In the genomic region with DNA sequence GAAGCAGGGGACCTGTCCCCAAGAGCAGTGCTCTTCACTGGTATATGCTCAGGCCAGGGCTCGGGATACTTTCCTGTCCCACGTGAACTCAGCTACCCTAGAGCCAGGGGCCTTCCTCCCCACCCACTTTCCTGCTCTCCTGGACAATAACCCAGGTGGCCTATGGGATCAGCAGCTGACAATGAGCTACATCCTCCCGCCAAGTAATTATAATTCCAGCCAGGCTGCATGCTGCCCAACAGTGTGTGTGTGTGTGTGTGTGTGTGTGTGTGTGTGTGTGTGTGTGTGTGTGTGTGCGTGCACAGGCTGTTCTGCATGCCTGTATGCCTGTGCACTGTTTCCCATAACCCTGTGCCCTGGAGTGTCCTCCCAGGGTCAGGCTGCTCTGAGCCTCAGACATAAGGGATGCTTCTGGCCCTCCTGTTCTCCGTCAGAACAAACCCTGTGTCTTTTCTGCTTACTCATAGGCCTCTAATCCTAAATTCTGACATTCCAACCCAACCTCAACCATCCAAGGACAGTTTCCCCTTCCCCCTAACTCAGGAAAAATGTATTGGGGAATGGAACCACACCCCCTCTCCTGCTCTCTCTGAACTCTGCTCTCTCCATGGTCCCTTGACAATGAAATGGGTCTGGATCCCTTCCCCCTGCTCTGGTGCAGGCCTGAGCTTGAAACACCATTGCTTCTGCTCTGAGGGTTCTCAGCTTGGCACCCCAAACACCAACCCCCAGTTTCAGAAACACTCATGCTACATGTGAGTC, we compare ENCODE assay signal across 12 mouse cellular contexts. TPM values are rescaled to one million over a fixed set of nuclear protein-coding genes. Genes with fewer than 3 reads are reported as not detected.
DNase-seq lines count a peak whose midpoint lies in the region; ATAC-seq and TF ChIP-seq lines count a peak whose summit lies in the region.
"Had no signal": no experiment of that assay in that cellular context is flagged by ENCODE, and none has a peak within 500 bp of the region (broad histone marks: within the 10 kb centered on the region; RNA-seq: fewer than 3 reads in every experiment).

No protein-coding gene starts in this region.

- H3K27me3 ChIP-seq in heart, adult 2 months (ENCODE audit: control insufficient read depth, insufficient read depth, low read length): no peaks in the 10 kb centered on the region
- no peaks in the 10 kb centered on the region for H3K27me3 ChIP-seq in midbrain, embryonic 15.5 days (replicated peaks)
- no peaks in the 10 kb centered on the region for H3K27me3 ChIP-seq in midbrain, embryonic 11.5 days (ENCODE audit: control insufficient read depth, insufficient read depth, low read length)
- H3K27me3 ChIP-seq in heart, postnatal 0 days (ENCODE audit: control insufficient read depth, insufficient read depth, low read length): no peaks in the 10 kb centered on the region
- no peaks in the 10 kb centered on the region for H3K27me3 ChIP-seq in stomach, embryonic 15.5 days (replicated peaks)
- H3K27me3 ChIP-seq: liver, embryonic 15.5 days had no signal

- WGBS in heart, adult 2 months: 46% methylated on average over 5 of the region's 5 CpGs
- 56% methylated on average over 5 of the region's 5 CpGs for WGBS in midbrain, embryonic 15.5 days
- WGBS in midbrain, embryonic 11.5 days: 72% methylated on average over 4 of the region's 5 CpGs
- WGBS in heart, postnatal 0 days: 75% methylated on average over 5 of the region's 5 CpGs
- WGBS in stomach, embryonic 15.5 days: 46% methylated on average over 5 of the region's 5 CpGs

- intact Hi-C loops in heart, adult 2 months (cut with DNase I): loop anchor here (2.0 kb wide), 1 partner anchor 19 kb away; no protein-coding TSS in a partner anchor
- intact Hi-C loops in heart, postnatal 36 days (cut with DNase I): loop anchor here (2.0 to 5.0 kb wide), 2 partner anchors 17 to 479 kb away; a partner anchor contains a TSS

- DNase-seq in heart, adult 2 months: peak; percentile 54 to 73
- no peak for DNase-seq in heart, postnatal 36 days
- DNase-seq in midbrain, embryonic 11.5 days (ENCODE audit: low spot score, missing footprints): no peak
- no peak for DNase-seq in heart, postnatal 0 days (ENCODE audit: low spot score)
- no peak for DNase-seq in urinary bladder, adult 18-20 months (ENCODE audit: low spot score in 2 of 2)
- DNase-seq in right cerebral cortex, postnatal 4 days: no peak
- DNase-seq: layer of hippocampus, postnatal 36 days; right cerebral cortex, postnatal 25 days had no signal

- peak; percentile 99 for TF ChIP-seq EP300 in heart, adult 2 months (IDR thresholded peaks at IDR 0.05; ENCODE audit: insufficient read depth, low read depth, low read length)
- peak; percentile 68; the same call in 1 of the 2 replicates for TF ChIP-seq EP300 in heart, postnatal 0 days (IDR thresholded peaks at IDR 0.05; ENCODE audit: low read depth)

- no peaks in the 10 kb centered on the region for H3K9me3 ChIP-seq in midbrain, embryonic 15.5 days
- no peaks in the 10 kb centered on the region for H3K9me3 ChIP-seq in midbrain, embryonic 11.5 days (ENCODE audit: control insufficient read depth, low read length)
- no peaks in the 10 kb centered on the region for H3K9me3 ChIP-seq in heart, postnatal 0 days (replicated peaks; ENCODE audit: control insufficient read depth, low read length)
- H3K9me3 ChIP-seq in stomach, embryonic 15.5 days: no peaks in the 10 kb centered on the region
- H3K9me3 ChIP-seq: liver, embryonic 15.5 days had no signal

- H3K36me3 ChIP-seq in heart, adult 2 months (ENCODE audit: control insufficient read depth, insufficient read depth, low read length): no peaks in the 10 kb centered on the region
- H3K36me3 ChIP-seq in midbrain, embryonic 15.5 days (replicated peaks): no peaks in the 10 kb centered on the region
- no peaks in the 10 kb centered on the region for H3K36me3 ChIP-seq in midbrain, embryonic 11.5 days (ENCODE audit: control insufficient read depth, insufficient read depth, low read length)
- H3K36me3 ChIP-seq in heart, postnatal 0 days (replicated peaks; ENCODE audit: control insufficient read depth, insufficient read depth, low read length): no peaks in the 10 kb centered on the region
- no peaks in the 10 kb centered on the region for H3K36me3 ChIP-seq in stomach, embryonic 15.5 days

- no peaks in the 10 kb centered on the region for H3K79me2 ChIP-seq in heart, adult 2 months (replicated peaks; ENCODE audit: control insufficient read depth, insufficient read depth, low read length)

- H3K4me2 ChIP-seq in midbrain, embryonic 15.5 days: no peak overlapping the region
- H3K4me2 ChIP-seq in midbrain, embryonic 11.5 days: no peak overlapping the region
- H3K4me2 ChIP-seq in heart, postnatal 0 days (ENCODE audit: low read depth, low read length): no peak overlapping the region
- H3K4me2 ChIP-seq in stomach, embryonic 15.5 days: no peak overlapping the region
- H3K4me2 ChIP-seq: liver, embryonic 15.5 days had no signal

- ATAC-seq in midbrain, embryonic 15.5 days (replicated peaks): 0 out of 2 replicates have a peak, but pooled peaks have one; percentile 10
- ATAC-seq in midbrain, embryonic 11.5 days (ENCODE audit: low FRiP score): no peak
- ATAC-seq in heart, postnatal 0 days (ENCODE audit: insufficient read depth, low read depth): peak; percentile 29; the same call in 1 of the 2 replicates
- no peak for ATAC-seq in stomach, embryonic 15.5 days (ENCODE audit: insufficient read depth, low FRiP score, low read depth)
- ATAC-seq: hindbrain, embryonic 16.5 days had no signal

- H3K4me1 ChIP-seq in heart, adult 2 months (ENCODE audit: control insufficient read depth, insufficient read depth, low read length): peaks cover 24% of the 10 kb centered on the region
- H3K4me1 ChIP-seq in midbrain, embryonic 15.5 days: peaks cover 13% of the 10 kb centered on the region
- 0 out of 2 replicates have a peak, but pooled peaks cover 4% of the 10 kb centered on the region for H3K4me1 ChIP-seq in midbrain, embryonic 11.5 days (ENCODE audit: control insufficient read depth, insufficient read depth, low read length)
- H3K4me1 ChIP-seq in heart, postnatal 0 days (ENCODE audit: control insufficient read depth, insufficient read depth): 0 out of 2 replicates have a peak, but pooled peaks cover 15% of the 10 kb centered on the region
- H3K4me1 ChIP-seq in stomach, embryonic 15.5 days: peaks cover 45% of the 10 kb centered on the region

- H3K4me3 ChIP-seq in heart, adult 2 months: no peak overlapping the region
- H3K4me3 ChIP-seq in midbrain, embryonic 15.5 days: no peak overlapping the region
- no peak overlapping the region for H3K4me3 ChIP-seq in midbrain, embryonic 11.5 days (ENCODE audit: low read depth, low read length)
- H3K4me3 ChIP-seq in heart, postnatal 0 days (ENCODE audit: low read depth, low read length): no peak overlapping the region
- no peak overlapping the region for H3K4me3 ChIP-seq in stomach, embryonic 15.5 days (replicated peaks)
- H3K4me3 ChIP-seq: liver, embryonic 15.5 days had no signal

- peak overlapping the region; percentile 86 for H3K27ac ChIP-seq in heart, adult 2 months
- no peak overlapping the region for H3K27ac ChIP-seq in midbrain, embryonic 15.5 days
- no peak overlapping the region for H3K27ac ChIP-seq in midbrain, embryonic 11.5 days (ENCODE audit: low read depth, low read length)
- H3K27ac ChIP-seq in heart, postnatal 0 days (ENCODE audit: low read depth): peak overlapping the region; percentile 85
- peak overlapping the region; percentile 94 for H3K27ac ChIP-seq in stomach, embryonic 15.5 days
- H3K27ac ChIP-seq: liver, embryonic 15.5 days had no signal

- peak overlapping the region; percentile 23; the same call in 1 of the 2 replicates for H3K9ac ChIP-seq in heart, adult 2 months (ENCODE audit: low read depth, low read length)
- H3K9ac ChIP-seq in midbrain, embryonic 15.5 days: no peak overlapping the region
- no peak overlapping the region for H3K9ac ChIP-seq in midbrain, embryonic 11.5 days (ENCODE audit: low read length)
- no peak overlapping the region for H3K9ac ChIP-seq in heart, postnatal 0 days (replicated peaks; ENCODE audit: low read depth, low read length)
- no peak overlapping the region for H3K9ac ChIP-seq in stomach, embryonic 15.5 days
- H3K9ac ChIP-seq: liver, embryonic 15.5 days had no signal

- peak; percentile 47; the same call in 1 of the 2 replicates for TF ChIP-seq POLR2A in heart, adult 2 months (IDR thresholded peaks at IDR 0.05; ENCODE audit: insufficient read depth, low read depth, low read length)

- TF ChIP-seq CTCF in heart, adult 2 months (IDR thresholded peaks at IDR 0.05): no peak; the same call in 1 of the 2 replicates
- TF ChIP-seq CTCF in heart, postnatal 0 days (IDR thresholded peaks at IDR 0.05; ENCODE audit: low read depth): no peak

RNA-seq across cellular contexts. Expression of a gene that starts 6.8 kb away (rescaled TPM):
- 10 to 100 TPM; 14.9 to 20.9 TPM for total RNA-seq in heart, adult 2 months (2021)
- 28.1 and 39.7 TPM in 2 replicates for polyA plus RNA-seq in heart, adult 2 months (2012; rRNA removed)
- total RNA-seq in heart, postnatal 36 days (2021): 10 to 100 TPM; 17.6 to 27.0 TPM
- polyA plus RNA-seq in midbrain, embryonic 15.5 days (2015; fragmentation: Nextera tagmentation; extraction: Ambion mirVana): 2.5 and 3.0 TPM in 2 replicates
- 1.7 and 2.3 TPM in 2 replicates for polyA plus RNA-seq in midbrain, embryonic 11.5 days (2014; fragmentation: Nextera tagmentation; extraction: Ambion mirVana)
- total RNA-seq in heart, postnatal 0 days (2014; rRNA removed; ENCODE audit: low replicate concordance): 8.3 and 117 TPM in 2 replicates
- polyA plus RNA-seq in heart, postnatal 0 days (2015; fragmentation: Nextera tagmentation; extraction: Ambion mirVana): 4.6 and 4.7 TPM in 2 replicates
- 7.0 and 7.8 TPM in 2 replicates for polyA plus RNA-seq in stomach, embryonic 15.5 days (2015; fragmentation: Nextera tagmentation; extraction: Ambion mirVana)

RNA-seq across cellular contexts. Expression of a gene that starts 46.1 kb away (rescaled TPM):
- total RNA-seq in heart, adult 2 months (2021): not detected
- polyA plus RNA-seq in heart, adult 2 months (2012; rRNA removed): 0.56 and 1.9 TPM in 2 replicates
- not detected for total RNA-seq in heart, postnatal 36 days (2021)
- polyA plus RNA-seq in midbrain, embryonic 15.5 days (2015; fragmentation: Nextera tagmentation; extraction: Ambion mirVana): 8.9 and 11.0 TPM in 2 replicates
- polyA plus RNA-seq in midbrain, embryonic 11.5 days (2014; fragmentation: Nextera tagmentation; extraction: Ambion mirVana): 3.0 and 3.7 TPM in 2 replicates
- total RNA-seq in heart, postnatal 0 days (2014; rRNA removed; ENCODE audit: low replicate concordance): not detected in 2 replicates
- polyA plus RNA-seq in heart, postnatal 0 days (2015; fragmentation: Nextera tagmentation; extraction: Ambion mirVana): 0.38 TPM in 2 replicates
- polyA plus RNA-seq in stomach, embryonic 15.5 days (2015; fragmentation: Nextera tagmentation; extraction: Ambion mirVana): 0.64 and 0.98 TPM in 2 replicates
- total RNA-seq: layer of hippocampus, postnatal 36 days had no signal

Comparison
In these comparisons a context has a peak if more than half of its experiments do, and no peak if none do; other contexts are left out.
1. DNase-seq: peak in heart, adult 2 months (2 of 2); none in heart, postnatal 36 days (0 of 2), midbrain, embryonic 11.5 days (single experiment), heart, postnatal 0 days (single experiment), urinary bladder, adult 18-20 months (0 of 2) and right cerebral cortex, postnatal 4 days (single experiment).
2. ATAC-seq: peak in midbrain, embryonic 15.5 days (single experiment) and heart, postnatal 0 days (single experiment); none in midbrain, embryonic 11.5 days (single experiment) and stomach, embryonic 15.5 days (single experiment).
3. H3K27ac ChIP-seq: peak in heart, adult 2 months (single experiment), heart, postnatal 0 days (single experiment) and stomach, embryonic 15.5 days (single experiment); none in midbrain, embryonic 15.5 days (single experiment) and midbrain, embryonic 11.5 days (single experiment).